Mouse (Mus musculus): ENCODE measurements around the gene Zfp609.

Gene Zfp609

DNA sequence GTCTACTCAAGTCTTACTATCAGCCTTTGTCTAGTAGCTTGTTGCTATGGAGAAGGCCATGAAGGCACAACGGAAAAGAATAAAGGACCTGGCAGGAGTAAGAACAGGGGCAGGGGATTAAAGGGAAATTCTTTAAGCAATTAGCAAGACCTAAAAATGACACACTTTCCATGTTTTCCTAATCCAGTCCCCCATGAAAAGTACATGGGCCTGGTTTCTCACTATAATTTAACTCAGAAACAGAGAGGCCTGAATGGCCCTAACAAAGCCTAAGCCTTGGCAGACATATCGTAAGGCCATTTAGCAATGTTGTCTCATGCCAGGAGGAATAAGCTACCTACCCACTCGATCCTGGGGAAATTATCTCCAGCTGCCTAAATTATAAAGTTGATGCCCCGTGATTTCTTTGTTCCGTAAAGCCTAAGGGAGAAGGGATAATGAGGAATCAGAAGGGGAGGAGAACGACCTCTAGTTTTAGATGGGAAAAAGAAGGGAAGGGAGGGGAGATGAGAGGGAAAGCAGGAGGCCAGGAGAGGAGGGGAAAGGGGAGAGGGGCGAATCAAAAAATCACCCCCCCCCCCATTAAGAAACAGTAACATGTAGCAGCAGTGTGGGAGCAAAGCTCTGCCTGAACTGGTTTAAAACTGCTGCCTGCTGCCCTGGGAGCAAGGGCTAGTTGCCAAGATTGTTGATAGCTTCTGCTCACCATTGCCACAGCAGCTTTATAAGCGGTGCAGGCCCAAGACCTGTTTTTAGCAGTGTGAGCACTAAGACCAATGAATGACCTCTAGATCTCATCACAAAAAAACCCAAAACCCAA is 102.7 kb downstream of the Zfp609 start:
- TF ChIP-seq GATA4 (IDR thresholded peaks at IDR 0.05; ENCODE audit: insufficient replicate concordance, low read length), result no peak

DNA sequence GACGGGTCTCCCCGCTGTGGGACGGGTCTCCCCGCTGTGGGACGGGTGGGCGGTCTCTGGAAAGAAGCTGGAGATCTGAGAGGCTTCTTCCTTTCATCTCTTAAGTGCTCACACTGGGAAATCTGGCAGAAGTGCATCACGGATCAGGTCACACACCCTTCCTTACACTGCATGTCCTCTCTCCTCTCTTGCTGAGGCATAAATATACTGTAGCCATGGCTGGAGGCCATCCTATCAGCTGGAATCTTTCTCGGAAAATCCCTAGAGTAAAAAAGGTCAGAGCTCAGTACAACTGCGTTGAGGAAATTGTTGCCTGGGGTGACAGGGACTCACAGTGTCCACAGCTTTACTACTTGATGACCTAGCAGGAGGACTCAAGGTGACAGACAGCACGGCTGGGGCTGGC is 106.2 kb downstream of the Zfp609 start:
- TF ChIP-seq GATA4 (IDR thresholded peaks at IDR 0.05; ENCODE audit: insufficient replicate concordance, low read length), result peak; percentile 9; the same call in 1 of the 2 replicates

DNA sequence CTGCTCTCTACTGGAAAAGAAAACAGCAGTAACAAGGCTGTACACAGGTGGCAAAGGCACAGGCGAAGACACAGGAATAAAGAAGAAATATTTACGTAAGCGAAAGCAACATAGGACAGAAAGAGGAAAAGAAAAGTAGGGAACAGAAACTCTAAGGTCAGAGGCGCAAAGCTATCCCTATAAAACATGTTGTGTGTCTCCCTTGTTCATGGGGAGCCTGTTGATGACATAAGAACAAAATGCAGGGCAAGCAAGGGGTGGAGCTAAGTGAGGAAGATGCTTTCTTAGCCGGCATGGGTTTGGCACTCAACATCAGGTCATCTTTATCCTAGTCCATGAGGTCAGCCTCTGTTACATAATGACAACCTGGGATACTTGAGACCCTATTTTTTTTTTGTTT is 109.2 kb downstream of the Zfp609 start:
- TF ChIP-seq GATA4 (IDR thresholded peaks at IDR 0.05; ENCODE audit: insufficient replicate concordance, low read length), result no peak

DNA sequence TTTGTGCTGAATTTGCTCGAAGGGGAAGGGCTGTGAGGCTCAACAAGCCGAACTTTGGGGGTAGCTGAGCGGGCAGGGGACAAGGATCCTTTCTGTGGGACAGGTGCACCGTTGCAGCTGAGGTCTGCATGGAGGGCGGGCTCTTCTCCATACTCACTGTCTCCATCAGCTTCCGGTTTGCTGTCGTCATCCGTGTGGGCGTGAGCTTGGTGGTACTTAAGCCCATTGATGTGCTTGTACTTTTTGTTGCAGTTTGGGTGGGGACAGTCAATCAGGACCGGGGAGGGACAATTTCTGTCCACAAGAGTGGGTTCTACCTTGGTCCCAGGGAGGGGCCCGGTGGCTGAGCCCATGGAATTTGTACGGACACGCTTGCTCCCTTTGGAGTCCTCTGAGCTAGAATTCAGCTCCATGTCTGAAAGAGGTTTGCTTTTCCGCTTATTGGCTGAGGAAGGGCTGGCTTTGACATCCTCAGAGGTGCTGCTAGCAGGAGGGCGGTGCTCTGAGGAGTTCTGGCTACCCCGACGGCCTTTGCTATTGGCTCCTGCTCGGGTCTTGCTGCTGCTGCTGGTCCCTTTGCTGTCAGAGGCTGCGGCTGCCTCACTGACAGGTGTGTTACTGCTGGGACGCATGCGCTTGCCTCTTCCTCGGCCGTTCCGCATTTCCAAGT is 123.3 kb downstream of the Zfp609 start:
- no peak for TF ChIP-seq GATA4 (IDR thresholded peaks at IDR 0.05; ENCODE audit: insufficient replicate concordance, low read length)

DNA sequence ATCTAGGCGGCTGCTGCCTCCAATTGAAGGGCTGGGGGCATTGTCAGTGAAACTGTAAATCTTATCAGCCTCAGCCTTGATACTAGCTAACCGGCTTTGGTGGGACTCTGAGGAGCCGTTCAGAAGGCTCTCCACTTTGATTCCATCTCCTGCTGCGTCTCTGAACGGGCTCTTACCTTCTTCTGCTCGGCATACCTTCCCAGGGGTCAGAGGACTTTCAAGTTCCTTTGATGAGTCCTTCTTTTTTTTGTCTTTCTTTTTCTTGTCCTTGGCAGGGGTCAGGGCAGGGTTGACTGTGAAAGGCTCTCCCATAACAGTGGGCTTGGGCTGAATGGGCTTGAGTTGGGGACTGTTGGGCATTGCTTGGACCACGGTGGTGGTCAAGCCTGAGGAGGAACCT is 124.1 kb downstream of the Zfp609 start:
- no peak for TF ChIP-seq GATA4 (IDR thresholded peaks at IDR 0.05; ENCODE audit: insufficient replicate concordance, low read length)

DNA sequence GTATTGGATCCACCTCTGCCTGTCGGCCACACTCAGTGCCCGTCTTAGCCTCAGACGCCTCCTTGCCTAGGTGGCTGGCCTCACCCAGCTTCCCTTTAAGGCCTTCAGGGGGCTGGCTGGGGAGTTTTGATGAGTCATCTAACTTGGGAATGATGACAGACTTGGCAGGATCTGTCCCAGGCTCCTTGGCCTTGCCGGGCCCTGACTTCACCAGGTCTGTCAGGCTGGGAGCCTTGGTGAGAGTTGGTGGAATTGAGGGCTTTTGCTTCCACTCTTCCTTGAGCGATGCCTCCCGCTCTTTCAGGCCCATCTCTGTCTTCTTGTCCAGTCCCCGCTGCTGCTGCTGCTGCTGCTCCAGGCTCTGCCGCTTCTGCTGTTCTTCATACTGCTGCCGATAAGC is 125.1 kb downstream of the Zfp609 start:
- no peak for TF ChIP-seq GATA4 (IDR thresholded peaks at IDR 0.05; ENCODE audit: insufficient replicate concordance, low read length)

DNA sequence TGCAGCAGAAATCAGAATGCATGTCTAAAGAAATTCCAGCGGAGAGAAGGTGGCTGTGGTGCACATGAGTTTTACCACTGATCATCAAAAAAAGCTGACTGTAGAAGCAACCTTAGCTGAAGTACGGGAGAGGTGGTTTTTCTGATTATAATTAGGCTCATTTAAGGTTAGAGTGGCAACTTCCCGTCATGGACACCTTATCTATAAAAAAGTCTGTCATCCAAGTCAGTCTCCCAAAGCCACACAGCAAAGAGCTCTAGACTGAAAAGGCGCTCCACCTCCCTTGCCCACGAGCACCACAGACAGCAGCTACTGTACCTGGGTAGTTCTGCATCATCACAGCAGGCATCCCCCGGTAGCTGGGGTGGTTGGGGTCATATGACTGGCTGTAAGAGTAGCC is 126.9 kb downstream of the Zfp609 start:
- TF ChIP-seq GATA4 (IDR thresholded peaks at IDR 0.05; ENCODE audit: insufficient replicate concordance, low read length), result no peak

DNA sequence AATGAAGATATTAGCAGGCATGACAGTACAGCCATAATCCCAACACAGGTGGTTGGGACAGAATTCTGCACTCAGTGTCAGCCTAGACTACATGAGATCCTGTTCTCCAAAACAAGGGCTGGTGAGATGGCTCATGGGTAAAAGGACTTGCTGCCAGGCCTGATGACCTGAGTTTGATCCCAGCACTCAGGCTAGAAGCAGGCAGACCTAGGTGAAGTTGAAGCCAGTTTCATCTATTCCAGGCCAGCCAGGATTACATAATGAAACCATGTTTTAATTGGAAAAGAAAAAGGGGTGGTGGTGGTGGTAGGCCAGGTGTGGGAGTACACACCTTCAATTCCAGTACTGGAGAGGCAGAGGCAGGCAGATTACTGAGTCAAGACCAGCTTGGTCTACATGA is 129.4 kb downstream of the Zfp609 start:
- TF ChIP-seq GATA4 (IDR thresholded peaks at IDR 0.05; ENCODE audit: insufficient replicate concordance, low read length), result no peak

DNA sequence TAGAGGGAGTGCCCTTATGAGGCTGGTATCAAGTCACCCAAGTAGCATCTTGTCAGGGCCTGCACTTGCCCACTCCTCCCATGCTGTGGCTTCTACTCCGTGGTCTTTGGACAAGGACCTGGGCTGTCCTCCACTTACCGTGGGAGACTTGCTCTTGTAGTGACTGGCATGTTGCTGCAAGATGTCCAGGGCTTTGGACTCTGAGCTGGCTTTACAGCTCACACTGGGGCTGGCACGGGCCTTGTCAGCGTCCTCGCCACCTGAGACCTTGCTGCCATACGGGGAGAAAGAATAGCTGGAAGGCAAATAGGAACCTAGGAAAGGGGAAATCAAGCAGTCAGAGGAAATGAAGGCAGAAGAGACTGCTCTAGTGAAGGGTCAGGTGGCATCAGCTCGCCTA is 130.0 kb downstream of the Zfp609 start:
- TF ChIP-seq GATA4 (IDR thresholded peaks at IDR 0.05; ENCODE audit: insufficient replicate concordance, low read length), result no peak

DNA sequence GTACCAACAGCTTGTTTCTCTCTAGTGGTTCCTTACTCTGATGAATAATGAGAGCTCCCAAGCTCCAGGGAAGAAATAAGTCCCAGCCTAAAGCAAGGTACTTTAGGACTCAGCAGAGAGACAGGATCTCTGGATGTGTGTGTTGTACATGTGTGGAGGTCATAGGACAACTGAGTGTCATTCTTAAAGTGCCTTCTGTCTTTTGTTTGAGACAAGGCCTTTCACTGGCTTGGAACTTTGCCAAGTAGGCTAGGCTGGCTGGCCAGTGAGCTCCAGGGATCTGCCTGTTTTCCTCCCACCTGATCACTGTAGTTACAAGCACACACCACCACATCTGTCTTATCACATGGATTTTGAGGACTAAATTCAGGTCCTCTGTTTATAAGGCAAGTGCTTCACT is 131.0 kb downstream of the Zfp609 start:
- TF ChIP-seq GATA4 (IDR thresholded peaks at IDR 0.05; ENCODE audit: insufficient replicate concordance, low read length), result no peak

DNA sequence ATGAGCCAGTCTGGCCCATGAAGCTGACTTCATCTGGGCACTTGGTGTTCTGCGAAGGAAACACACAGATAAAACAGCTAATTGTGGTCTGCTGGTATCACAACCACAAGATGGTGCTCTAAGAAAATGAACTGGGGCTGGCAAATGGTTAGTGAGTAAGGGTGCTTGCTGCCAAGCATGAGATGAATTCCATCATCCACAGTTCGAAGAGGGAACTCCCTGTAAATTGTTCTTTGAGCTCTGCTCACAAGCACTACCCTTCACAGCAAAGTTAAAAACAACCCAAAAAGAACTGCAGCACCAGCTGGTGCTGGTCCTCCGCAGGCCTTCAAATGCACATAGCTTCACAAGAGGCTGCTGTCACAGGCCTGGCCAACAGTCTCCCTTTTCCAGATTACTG is 131.7 kb downstream of the Zfp609 start:
- TF ChIP-seq GATA4 (IDR thresholded peaks at IDR 0.05; ENCODE audit: insufficient replicate concordance, low read length), result no peak

DNA sequence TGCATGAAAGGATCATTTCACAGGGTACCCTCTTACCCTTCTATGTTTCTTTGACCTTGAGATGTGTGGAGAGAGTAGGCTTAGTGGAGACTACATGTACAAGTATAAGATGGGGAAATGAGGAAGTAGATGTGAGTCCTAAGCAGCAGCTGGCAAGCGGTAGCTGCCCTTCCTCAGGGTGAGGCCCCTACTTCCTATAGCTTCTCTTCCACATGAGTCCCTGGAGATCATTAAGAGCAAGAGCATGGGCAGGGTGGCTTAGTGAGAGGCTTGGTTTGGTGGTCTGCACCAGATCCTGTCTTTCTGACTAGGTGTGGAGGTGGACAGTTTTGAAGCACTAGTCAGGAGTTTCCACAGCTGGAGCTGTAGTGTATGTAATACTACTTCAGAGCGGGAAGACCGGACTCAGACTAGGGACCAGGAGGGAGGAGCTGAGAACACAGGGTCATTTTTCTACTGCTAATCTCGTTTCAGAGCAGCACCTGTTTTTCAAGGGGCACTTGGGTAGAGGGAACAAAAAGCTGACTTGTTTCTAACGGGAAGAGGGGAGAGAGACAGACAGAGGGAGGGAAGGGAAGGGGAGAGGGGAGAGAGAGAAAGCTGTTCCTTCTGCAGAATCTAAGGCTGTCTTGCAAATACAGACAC is 134.3 kb downstream of the Zfp609 start:
- no peak for TF ChIP-seq GATA4 (IDR thresholded peaks at IDR 0.05; ENCODE audit: insufficient replicate concordance, low read length)

DNA sequence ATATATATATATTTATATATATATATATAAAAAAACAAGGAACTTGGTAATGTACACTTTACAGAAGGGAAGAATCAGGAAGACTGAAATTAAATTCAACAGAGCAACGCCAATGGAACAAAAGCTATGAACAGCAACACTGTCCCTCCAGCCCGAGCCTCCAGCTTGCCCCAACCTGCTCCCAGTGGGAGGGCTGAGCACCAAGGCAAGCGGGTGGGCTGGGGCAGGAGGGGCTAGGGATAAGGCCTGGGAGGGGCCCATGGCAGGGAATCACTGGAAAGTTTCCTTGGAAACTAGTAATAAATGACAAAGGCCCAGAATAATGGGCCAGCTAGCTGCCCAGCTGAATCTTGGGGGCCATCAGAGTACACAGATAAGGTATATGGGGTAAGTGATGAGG is 134.9 kb downstream of the Zfp609 start:
- TF ChIP-seq GATA4 (IDR thresholded peaks at IDR 0.05; ENCODE audit: insufficient replicate concordance, low read length), result no peak

DNA sequence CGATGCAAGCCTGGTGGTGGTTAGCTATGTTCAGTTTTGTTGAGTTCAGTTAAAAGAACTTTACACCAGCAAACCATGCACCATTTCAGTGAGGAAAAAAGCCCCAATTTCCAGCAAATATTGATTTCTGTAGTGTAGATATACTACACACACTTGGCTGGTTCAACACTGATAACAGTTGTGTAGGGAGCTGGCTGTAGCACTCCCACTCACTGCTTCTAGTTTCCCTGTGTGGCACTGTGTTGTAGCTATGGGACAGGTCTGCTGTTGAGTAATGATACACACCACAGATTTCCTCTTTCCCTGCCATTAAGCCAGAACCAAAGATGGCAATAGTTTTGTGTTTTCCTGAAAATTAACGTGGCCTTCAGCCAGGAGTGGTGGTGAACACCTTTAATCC is 142.7 kb downstream of the Zfp609 start:
- TF ChIP-seq GATA4 (IDR thresholded peaks at IDR 0.05; ENCODE audit: insufficient replicate concordance, low read length), result no peak

DNA sequence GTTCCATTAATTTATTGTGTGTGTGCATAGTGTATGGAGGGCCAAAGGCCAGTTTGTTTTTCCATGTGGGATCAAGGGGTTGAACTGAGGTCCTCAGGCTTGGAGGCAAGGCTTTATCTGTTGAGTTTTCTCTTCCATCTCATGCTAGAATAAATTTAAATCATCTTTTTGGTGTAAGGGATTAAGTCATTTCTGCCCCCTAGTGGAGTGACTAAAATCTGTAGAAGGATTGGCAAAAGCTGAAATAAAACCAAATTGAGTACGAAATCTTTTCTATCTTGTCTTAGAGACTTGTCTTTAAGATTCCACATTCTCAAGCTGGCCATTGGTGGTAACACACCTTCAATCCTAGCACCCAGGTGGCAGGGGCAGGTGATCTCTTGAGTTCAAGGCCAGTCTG is 144.4 kb downstream of the Zfp609 start:
- TF ChIP-seq GATA4 (IDR thresholded peaks at IDR 0.05; ENCODE audit: insufficient replicate concordance, low read length), result no peak

DNA sequence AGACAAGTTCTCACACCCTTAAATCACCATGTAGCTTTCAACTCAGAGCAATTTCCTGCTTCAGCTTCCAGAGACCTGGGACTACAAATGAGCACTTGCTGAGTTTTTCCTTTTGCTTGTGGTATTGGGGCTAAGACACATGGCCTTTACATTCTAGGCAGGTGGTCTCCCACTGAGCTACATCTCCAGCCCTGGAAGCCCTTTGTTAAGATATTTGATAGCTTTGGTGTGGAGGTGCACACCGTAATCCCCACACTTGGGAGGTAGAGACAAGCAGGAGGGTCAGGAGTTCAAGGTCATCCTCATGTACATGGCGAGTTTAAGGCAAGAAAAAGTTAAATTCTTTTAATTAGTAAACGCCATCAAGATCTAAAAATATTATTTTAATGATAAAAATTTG is 145.2 kb downstream of the Zfp609 start:
- no peak for TF ChIP-seq GATA4 (IDR thresholded peaks at IDR 0.05; ENCODE audit: insufficient replicate concordance, low read length)

Measured in liver, adult (tissue).